Mouse (Mus musculus): ENCODE measurements around the gene Tcl1b4.
"Not testable (repeated sequence)": the region's sequence is repeated elsewhere in the genome, so short reads cannot be mapped to it uniquely, and the experiment has no call there.

Gene Tcl1b4

DNA sequence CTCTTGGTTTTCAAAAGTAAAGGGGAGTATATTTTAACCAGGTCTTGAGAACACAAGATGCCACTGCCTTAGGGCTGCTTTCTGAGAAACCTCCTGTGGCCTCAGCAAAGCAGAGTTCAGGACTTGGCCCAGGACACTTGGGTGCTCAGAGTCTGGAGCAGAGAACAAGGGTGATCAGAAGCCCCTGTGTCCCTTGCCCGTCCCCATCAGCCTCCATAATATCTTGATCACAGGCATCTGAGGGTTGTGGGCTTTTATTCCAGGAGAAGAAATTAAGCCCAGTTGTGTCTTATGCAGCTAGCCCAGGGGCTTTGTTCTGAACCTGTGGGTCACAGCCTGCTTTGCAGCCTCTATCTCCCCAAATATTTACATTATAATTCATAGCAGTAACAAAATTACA lies at the start of gene Tcl1b4:
Gene Tcl1b4 (plus strand): TSS at position 301 of the 400 bp plus-strand sequence.
- DNase-seq (ENCODE audit: low read depth, low spot score) = not testable (repeated sequence)

DNA sequence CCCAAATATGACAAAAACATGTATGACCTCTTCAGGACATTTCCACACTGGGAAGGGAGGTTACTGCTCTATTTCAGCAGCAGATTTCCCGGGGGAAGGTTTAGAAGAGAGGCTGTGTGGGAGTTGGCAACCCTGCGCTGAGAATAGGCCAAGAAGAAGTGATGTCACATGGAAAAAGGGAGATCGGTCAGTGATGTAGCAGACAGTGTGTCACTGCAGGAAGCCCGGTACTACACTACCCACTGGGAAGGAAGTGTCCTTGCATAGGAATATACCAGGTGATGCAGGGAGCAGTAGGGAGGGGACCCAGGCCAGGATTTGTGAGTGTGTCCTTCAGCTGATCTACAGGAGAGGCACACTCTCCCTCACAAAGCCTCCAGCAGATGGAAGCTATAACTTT lies 46.5 kb upstream of the Tcl1b4 start:
- peak; percentile 19 for DNase-seq (ENCODE audit: low read depth, low spot score)

- no peak for DNase-seq (ENCODE audit: low read depth, low spot score)
Measured at GRCm38 (mm10) chr12:105158842-105159241, 42.9 kb upstream of the Tcl1b4 start.

GRCm38 (mm10) chr12:105159390-105159789 lies 42.4 kb upstream of the Tcl1b4 start, which contains the start of gene Tcl1b1:
Gene Tcl1b1 (plus strand): TSS chr12:105159690.
- DNase-seq (ENCODE audit: low read depth, low spot score) = no peak

GRCm38 (mm10) chr12:105166734-105167133 lies 35.0 kb upstream of the Tcl1b4 start:
- DNase-seq (ENCODE audit: low read depth, low spot score) = no peak

DNA sequence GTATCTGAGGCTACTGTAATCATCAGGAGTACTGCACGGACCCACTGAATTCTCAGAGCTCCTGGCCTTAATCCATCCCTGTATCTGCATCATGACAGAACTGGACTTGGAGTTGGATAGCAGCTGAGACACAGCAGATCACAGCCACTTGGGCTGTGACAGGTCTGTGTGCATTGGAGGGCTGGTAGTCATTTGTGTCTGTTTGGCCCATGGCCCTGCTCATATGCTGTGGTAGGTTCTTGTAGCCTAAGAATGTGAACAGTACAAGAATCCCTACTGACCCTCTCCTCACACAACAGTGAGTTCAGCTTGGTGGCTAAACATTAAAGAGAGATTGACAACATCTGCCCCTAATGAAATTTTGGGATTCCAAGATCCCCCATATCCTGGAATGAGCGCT lies 28.4 kb upstream of the Tcl1b4 start:
- no peak for DNase-seq (ENCODE audit: low read depth, low spot score)

DNA sequence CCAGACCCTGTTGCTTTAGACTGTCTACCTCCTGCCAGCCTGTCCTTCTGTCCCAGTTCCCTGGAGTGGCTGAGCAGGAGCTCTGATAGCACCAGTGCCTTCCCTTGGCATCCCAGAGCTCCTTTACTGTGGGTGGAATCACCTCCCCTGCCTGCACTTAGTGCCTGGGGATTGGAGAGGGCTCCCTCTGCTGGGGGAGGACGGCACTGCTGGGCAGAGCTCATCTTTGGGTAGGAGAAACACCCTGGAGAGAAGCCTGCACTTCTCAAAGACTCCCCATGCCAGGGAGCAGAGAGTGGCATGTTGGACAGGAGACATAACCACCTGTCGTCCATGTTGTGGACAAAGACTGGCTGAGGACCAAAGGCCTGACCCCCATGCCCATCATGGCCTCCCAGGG lies 27.4 kb upstream of the Tcl1b4 start:
- not testable (repeated sequence) for DNase-seq (ENCODE audit: low read depth, low spot score)

- not testable (repeated sequence) for DNase-seq (ENCODE audit: low read depth, low spot score)
Measured at GRCm38 (mm10) chr12:105176044-105176443, 25.7 kb upstream of the Tcl1b4 start, which contains the start of gene Tcl1b5. Gene Tcl1b5 (plus strand): TSS chr12:105176344.

GRCm38 (mm10) chr12:105181040-105181644 lies 20.6 kb upstream of the Tcl1b4 start:
- DNase-seq (ENCODE audit: low read depth, low spot score) = not testable (repeated sequence)

- DNase-seq (ENCODE audit: low read depth, low spot score) = not testable (repeated sequence)
Measured at GRCm38 (mm10) chr12:105188980-105189379, 12.8 kb upstream of the Tcl1b4 start.

DNA sequence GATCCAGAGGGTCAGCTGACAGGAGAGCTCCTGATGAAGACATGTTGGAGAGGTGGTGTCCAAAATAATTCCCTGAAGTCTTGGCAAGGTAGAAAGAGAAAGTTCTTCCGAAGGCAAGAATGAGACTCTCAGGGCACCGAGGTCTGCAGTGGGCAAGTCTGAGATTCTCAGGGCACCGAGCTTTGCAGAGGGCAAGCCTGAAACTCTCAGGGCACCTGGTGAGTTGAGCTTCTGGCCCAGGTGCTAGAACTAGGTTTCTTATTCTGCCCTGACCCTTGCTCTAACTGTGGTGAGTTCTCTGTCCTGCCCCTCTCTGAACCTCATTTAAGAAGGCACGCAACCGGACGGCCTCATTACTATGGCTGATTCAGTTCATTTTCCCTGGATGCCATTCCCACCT lies 11.0 kb upstream of the Tcl1b4 start, which contains the start of gene Tcl1b3:
Gene Tcl1b3 (plus strand): TSS at position 301 of the 400 bp plus-strand sequence.
- DNase-seq (ENCODE audit: low read depth, low spot score) = not testable (repeated sequence)

GRCm38 (mm10) chr12:105199684-105200497 lies 1.9 kb upstream of the Tcl1b4 start:
- not testable (repeated sequence) for DNase-seq (ENCODE audit: low read depth, low spot score)

DNA sequence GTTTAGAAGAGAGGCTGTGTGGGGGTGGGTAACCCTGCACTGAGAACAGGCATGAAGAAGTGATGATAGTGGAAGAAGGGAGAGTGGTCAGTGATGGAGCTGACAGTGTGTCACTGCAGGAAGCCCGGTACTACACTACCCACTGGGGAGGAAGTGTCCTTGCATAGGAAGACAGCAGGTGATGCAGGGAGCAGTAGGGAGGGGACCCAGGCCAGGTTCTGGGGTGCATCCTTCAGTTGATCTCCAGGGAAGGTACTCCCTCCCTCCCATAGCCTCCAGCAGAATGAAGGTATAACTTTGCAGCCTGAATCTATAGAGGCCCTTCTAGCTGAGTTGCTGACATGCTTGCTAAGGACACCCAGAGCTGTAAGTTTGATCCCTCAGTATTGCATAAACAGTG lies 5.3 kb downstream of the Tcl1b4 start:
- no peak for DNase-seq (ENCODE audit: low read depth, low spot score)

- no peak for DNase-seq (ENCODE audit: low read depth, low spot score)
Measured at GRCm38 (mm10) chr12:105208441-105208840, 6.7 kb downstream of the Tcl1b4 start.

DNA sequence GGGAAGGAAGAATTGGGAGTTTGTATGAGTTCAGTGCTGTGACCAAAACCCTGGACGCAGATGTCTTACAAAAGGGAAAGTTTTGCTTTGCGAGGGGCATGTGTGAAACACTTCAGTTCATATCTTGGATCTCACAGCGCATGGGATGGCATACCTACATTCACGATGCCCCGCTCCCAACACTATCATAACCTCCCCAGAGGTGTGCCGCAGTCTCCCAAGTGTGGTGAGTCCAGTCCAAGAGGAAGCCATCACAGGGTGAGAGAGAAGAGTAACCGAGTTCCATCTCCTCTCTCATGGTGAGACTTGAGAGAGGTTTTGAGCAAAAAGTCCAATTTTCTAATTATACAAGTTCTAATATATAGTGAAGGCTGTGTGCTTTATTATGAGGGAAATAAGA lies 7.5 kb downstream of the Tcl1b4 start:
- no peak for DNase-seq (ENCODE audit: low read depth, low spot score)

DNA sequence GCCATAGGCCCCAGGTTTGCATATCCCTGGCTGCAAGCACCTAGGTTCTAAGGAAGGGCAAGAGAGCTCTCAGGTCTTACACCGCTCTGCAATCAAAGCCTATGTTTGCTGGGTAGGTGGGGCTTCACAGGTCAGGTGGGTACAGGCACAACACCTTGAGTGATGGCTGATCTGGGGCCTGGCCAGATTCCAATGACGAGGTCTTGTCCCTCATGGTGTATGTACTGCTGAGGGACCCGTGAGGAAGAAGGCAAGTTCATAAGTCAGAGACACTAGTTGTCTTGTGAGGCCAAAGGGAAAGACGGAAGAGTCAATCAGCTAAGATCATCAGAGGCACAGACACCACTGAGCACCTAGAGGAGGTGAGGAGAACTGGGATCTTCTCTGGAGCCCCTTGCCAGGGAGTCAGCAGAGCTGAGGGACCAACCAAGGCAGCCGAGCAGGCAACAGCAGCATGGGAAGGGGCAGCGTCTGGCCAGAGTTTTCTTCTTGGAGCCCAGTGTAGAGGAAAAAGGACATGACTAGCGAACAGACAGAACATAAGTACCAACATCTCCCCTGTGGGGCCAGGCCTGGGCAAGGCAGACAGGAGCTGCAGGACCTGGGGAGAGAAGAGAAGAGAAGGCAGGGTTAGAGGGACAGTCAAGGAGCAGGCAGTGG lies 15.5 kb downstream of the Tcl1b4 start:
- no peak for DNase-seq (ENCODE audit: low read depth, low spot score)

DNA sequence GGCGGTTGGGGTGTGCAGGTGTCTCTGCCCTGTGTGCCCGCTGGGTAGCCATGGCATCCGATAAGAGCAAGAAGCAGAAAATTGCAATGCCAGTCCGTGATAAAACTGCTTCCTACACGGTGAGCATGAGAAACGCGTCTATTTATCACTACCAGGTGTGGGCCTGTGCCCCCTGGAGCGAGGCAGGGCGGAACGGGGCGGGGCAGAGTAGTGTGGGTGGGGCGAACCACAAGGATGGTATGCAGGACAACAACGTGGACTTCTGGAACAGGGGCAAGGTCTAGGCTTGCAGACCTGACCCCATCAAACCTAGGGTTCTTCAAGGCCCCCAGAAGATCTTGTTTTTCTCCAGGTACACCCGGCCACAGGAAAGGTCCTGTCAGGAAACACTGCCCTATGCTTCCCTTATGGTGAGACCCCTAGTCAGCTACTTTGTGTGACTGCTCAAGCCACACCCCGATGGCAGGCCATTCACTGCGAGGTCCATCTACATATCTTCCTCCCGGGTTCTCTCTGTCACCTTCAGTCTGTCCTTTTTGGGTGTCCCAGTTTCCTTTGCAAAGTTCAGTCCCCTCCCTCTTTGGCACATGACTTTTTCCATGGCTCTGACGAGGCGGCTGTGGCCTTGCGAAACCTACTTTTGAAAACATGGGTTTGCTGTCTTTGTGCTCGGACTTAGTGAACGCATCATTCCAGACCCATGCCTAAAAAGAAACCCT lies 21.0 kb downstream of the Tcl1b4 start, which contains the start of gene Tcl1:
Gene Tcl1 (minus strand): TSS at position 193 of the 719 bp plus-strand sequence.
- no peak for DNase-seq (ENCODE audit: low read depth, low spot score)

DNA sequence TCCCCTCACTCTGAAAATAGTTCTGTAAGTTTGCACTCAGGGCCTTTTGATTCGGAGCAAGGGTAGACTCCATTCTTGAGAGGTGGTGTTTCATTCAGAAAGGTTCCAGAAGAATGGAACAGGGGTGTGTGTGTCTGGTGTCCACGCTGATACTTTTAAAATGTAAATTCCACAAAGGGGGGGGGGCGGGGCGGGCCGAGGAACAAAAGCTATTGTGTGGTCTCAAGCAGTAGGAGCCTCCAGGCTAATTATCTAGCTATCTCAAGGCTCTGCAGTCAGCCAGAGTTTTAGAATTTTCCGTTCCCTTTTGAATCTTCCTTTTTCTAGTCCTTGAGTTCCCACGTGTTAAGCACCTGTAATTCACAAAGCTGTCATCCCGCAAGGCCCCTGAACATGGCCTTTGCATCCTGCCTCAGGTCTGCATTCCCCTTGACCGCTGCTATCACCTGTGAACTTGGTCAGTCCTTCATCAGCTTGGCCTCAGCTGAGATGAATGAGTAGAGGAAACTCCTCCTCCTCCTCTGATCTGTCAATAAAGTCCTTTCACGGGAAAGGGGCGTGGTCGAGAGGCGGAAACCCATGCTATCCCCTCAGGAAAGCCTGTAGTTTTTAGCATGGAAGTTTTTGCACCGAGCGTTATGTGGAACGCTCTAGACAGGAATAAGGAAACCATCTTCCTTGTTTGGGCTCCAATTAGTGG lies 23.0 kb downstream of the Tcl1b4 start:
- no peak for DNase-seq (ENCODE audit: low read depth, low spot score)

DNA sequence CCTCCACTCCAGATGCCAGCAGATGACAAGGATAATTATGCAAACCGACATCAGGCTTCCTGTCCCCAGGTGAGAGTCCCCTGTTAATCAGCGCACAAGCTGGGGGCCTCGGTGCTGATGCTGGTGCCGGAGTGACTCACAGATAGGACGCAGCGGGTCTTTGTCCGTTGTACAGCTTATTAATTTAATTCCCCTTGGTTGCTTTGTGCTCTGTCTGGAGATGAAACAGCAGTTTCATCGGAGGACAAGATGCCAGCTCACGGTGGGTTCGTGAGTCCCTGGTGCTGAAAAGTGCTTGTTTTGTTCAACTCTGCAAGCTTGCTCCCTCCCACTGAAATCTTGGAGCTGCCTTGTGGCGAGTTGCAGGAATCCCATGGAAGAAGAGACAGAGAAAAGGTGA lies 32.6 kb downstream of the Tcl1b4 start:
- no peak for DNase-seq (ENCODE audit: low read depth, low spot score)

DNA sequence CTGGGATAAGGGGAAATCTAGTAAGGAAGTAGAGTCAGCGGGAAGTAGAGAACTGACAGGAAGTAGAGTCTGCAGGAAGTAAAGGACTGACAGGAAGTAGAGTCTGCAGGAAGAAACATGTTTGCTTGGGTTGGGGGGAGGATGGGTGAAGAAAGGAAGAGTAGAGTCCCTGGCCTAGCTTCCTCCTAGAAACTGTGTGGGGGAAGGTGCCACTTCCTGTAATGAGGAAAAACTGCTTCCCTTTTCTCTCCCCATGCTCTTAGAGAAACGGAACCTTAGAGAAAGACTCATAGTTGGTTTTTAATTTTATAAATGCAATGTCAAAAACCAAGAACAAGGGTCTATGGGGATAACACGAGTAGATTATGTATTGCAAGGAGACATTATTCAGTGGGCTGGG lies 33.3 kb downstream of the Tcl1b4 start:
- no peak for DNase-seq (ENCODE audit: low read depth, low spot score)

- no peak for DNase-seq (ENCODE audit: low read depth, low spot score)
Measured at GRCm38 (mm10) chr12:105239060-105239459, 37.3 kb downstream of the Tcl1b4 start.
